Mouse (Mus musculus): ENCODE results near the gene Plagl1.
A peak's percentile ranks its signal among the peaks of the same experiment; 100 is the strongest.

Plagl1 gene

DNA sequence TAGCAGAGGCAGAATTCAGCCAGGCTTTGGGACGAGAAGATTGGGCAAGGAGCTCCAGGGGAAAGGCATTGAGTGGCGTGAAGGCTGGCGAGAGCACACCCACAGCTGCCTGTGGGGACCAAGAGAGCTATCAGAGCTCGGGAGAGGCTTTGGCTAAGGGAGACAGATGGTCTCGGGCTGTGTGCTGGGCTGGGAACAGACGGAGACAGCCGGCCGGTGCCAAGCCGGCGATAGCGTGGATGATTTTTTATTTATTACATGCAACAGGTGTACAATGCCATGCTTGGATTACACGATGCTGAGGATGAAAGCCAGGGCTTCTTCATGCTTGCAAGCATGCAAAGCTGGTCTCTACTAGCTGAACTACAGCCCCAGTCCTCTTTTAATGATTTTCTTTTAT, 22.2 kb downstream of the Plagl1 start:
- DNase-seq (ENCODE audit: low read depth, low spot score) = no peak

DNA sequence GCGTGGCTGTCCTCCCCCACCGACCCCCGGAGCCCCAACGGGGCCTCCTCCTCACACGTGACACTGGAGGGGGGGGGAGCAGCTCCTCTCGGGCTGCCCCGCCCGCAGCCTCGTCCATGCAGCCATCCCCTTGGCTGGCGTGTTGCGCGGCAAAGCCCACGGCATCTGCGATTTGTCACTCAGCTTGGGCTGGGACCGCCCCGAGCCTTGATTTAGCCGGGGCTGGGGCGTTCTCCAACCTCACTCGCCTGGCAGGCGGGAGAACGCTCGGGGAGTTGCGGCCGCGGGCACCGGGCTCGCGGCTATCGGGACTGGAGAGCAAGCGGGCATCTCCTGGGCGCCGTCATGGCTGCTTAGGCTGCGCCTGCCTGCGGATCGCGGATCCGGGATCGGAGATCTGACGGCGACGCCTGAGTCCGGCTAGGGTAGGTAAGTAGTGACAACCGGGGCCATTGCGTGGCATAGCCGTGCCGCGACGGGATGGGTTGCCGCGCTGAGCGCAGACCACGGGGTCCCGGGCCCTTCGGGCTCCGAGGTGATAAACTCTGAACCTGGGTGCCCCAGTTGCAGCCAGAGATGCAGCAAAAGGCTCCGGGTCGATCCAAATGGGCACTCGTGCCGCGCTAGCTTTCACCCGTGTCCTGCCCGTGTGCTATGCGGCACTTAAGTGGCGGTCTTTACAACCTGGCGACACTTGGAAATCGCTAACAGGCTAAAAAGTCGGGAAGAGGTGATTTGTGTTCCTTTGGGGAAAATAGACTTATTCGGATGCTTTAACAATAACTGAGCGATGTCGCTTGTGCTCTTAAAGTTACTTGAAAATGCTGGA, 30.5 kb downstream of the Plagl1 start:
- peak; percentile 80 for DNase-seq (ENCODE audit: low read depth, low spot score)

GRCm38 (mm10) chr10:13092996-13093395, 32.7 kb downstream of the Plagl1 start:
- no peak for DNase-seq (ENCODE audit: low read depth, low spot score)

DNA sequence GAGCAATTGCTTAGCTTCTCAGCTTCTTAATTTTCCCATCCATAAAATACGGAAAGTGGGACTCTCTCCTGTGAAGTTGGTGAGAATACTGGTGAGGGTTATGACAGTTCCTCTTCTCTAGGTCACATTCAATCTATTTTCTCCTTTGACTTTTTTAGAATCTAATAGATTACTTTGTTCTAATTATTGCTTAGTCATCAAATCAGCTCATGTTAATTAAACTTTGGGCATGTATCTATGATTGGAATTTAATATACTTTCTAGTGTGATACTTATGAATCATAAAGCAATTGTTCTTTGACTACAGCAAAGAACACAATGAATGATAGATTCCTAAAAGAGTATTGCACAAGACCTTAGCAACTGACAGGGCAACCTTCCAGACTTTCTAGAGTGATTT, 38.6 kb downstream of the Plagl1 start:
- no peak for DNase-seq (ENCODE audit: low read depth, low spot score)

GRCm38 (mm10) chr10:13100061-13100648, 39.9 kb downstream of the Plagl1 start:
- no peak for DNase-seq (ENCODE audit: low read depth, low spot score)

DNA sequence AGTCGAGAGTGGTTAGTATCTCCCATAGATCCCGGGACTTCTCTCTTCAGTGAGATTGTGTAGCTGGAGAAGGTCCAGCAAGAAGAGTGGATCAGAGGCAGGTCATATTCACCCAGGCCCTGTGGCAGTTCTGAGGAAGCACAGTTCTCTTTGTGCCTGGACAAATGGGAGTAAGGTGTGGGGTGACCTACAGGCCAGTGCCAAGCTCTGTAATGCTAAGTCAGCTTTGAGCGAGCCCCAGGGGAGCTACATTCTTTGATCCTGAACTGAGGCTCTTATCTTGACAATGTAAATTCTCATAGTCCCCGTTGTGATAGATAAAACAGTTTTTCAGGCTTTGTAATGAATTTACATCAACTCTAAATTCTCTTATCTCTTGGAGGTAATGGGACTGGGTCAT, 42.1 kb downstream of the Plagl1 start:
- DNase-seq (ENCODE audit: low read depth, low spot score) = no peak

- no peak for DNase-seq (ENCODE audit: low read depth, low spot score)
Measured at GRCm38 (mm10) chr10:13103838-13104237, 43.5 kb downstream of the Plagl1 start.

- no peak for DNase-seq (ENCODE audit: low read depth, low spot score)
Measured at GRCm38 (mm10) chr10:13106909-13107624, 46.8 kb downstream of the Plagl1 start.

DNA sequence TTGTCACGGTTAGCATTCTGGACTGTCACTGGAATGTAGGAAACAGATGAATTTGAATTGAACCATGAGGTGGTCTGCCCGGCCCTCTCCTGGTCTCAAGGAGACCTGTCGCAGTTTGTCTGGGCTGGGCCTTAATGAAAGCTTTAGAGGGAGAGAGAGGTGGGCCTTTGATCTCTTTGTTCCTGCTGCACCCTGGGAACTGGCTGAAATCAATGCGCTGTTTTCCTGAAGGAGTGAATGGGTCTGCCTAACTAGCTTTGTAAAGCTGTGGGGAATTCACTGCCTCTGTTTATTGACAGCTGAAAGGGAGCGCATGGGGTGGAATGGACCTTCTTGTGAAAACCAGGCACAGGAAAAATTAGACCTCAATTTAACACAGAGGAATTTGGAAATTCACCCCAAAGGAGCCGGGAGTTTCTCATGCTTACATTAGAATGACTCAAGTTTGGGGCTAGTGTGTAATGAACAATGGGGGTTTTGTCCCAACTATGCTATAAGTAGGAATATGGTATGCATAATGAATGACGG, 47.8 kb downstream of the Plagl1 start:
- DNase-seq (ENCODE audit: low read depth, low spot score) = no peak

- no peak for DNase-seq (ENCODE audit: low read depth, low spot score)
Measured at GRCm38 (mm10) chr10:13108847-13109246, 48.5 kb downstream of the Plagl1 start.

DNA sequence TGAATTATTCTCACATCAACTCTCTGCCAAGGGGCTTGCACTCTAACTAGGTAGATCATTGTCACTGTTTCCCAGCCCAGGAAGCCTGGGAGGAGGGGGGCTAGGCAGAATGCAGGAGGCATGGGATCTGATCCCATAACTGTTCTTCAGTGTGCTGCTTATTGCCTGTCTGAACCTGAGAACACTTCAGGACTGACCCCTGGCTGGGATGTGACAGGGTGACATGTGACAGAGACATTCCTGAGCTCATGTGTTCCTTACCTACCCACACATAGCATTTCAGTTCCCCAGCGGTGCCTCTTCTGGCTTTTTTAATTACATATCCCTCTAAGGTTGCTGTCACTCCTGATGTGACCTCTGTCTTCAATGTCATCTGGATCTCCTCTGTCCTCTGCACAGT, 49.5 kb downstream of the Plagl1 start:
- no peak for DNase-seq (ENCODE audit: low read depth, low spot score)

DNA sequence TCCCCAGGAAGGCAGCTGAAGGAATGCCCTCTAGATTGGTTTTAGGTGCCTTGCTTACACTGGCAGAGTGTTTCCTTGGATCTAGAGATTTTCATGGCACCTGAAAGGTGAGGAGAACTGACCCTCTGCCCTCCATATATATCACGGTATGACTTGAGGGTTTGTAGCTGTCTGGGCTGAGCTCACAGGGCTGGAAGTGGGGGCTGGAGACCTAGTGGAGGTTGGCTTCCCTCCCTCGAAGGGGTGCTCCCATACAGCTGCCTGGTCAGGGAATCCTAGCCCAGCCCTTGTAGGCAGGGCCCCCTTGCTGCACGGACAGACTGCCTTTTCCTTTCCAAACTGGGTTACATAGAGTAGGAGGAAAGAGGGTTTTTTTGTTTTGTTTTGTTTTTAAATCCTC, 52.5 kb downstream of the Plagl1 start:
- no peak for DNase-seq (ENCODE audit: low read depth, low spot score)

DNA sequence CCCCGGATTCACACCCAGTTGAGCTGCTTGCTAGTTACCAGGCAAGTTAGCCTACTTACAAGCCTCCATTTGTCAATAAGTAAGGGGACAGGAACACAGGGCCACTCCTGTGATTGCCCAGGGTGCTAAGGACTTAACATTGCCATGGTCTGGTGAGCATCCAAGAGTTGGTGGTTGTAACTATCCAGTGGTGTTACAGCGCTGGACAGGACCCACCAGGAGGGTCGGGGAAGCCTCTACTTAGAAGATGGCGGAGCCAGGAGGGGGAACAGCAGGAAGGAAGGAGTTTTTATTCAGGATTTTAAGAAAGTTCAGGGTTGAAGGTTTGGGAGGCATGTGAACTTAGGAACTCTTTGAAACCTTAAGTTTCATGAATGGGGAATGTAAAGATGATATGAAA, 53.3 kb downstream of the Plagl1 start:
- DNase-seq (ENCODE audit: low read depth, low spot score) = no peak

DNA sequence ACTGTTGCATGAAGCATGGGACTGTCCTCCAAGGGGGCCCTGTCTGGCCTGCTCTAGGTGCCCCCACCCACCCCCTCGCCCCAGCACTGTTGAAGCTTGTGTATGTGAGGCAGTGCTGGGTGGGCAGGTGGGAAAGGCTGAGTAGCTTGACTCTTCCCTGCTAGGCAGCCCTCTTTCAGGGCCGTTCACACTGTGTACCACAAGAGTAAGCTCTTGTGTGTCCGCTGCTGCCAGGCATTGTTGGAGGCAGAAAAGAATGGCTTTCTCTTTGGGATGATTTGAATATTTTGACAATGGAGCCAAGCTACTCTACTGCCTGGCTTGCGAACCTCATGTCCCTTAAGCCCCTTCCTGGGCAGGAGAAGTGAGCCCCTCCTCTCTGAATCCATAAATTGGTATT, 54.7 kb downstream of the Plagl1 start:
- DNase-seq (ENCODE audit: low read depth, low spot score) = no peak

DNA sequence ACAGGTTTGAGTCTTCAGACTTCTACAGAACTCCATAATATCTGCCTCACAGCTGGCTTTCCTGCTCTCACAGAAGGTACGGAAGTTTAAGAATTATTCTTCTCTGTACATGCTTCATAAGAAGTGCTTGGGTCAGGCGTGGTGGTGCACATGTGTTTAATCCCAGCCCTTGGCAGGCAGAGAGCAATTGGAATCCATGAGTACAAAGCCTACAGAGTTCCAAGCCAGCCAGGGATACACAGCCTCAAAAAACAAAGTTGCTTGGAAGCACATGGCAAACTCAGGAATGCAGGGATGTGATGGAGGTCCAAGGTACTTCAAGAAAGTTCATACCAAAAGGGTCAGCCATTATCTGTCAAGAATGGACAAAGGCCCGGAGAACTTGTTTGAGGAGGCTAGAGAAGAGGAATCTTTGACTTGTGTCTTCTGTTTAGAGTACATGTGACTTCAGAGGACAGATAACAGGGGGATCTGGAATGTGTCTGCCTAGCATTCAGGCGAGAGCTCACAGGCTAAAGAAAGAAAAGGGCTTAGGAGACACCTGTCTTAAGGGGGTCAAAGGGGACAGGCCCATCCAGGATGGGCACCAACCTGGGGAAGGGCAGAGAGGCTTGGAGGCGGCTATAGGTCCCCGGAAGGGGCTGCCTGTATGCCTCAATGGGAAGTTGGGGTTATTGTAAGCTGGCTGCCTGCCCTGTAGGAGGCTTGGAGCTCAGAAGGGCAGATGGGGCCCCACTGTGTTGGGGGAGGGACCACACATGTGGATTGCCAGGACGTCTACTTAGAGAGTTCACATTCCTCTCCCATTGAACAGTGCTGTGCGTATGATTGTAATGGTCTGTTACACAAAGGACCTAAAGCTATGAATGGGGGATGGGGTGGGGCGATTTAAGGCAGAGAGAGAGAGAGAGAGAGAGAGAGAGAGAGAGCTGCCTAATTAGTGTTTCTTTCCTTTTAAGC, 56.7 kb downstream of the Plagl1 start:
- no peak for DNase-seq (ENCODE audit: low read depth, low spot score)

DNA sequence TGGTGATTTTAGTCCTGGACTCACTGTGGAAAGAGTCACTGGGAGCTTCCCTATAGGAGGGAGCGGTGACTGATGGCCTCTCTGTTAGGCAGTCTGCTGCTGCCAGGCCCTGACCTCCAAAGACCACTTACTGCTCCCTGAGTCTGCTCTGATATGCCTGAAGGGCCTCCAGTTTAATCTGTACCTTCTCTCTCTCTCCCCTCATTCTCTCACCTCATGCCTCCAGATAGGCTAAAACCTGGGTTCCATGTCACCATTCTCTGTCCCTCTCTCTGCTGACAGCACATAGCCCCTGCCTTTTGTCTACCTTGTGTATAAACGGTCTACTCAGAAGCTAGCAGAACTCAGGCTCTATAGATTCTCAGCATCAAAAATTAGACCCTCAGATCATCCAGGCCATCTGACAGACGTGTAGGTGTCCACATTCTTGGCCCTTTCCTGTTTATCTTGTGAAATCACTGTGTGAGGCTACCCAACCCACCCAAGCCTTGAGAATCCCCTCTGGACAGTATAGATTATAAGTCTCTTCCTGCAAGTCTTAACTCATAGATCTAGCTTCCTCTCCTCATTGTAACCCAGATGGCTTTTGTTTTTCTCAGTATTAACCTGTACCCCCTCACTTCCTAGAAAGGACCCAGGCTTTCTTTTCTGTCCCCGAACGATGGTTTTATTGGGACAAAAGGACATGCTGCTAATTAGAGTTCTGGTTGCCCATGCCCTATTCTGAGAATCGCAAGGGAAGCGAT, 57.9 kb downstream of the Plagl1 start:
- no peak for DNase-seq (ENCODE audit: low read depth, low spot score)

- no peak for DNase-seq (ENCODE audit: low read depth, low spot score)
Measured at GRCm38 (mm10) chr10:13118770-13119102, 58.4 kb downstream of the Plagl1 start.

- no peak for DNase-seq (ENCODE audit: low read depth, low spot score)
Measured at GRCm38 (mm10) chr10:13119300-13119699, 59.0 kb downstream of the Plagl1 start.

GRCm38 (mm10) chr10:13125811-13126210, 65.5 kb downstream of the Plagl1 start:
- no peak for DNase-seq (ENCODE audit: low read depth, low spot score)

- DNase-seq (ENCODE audit: low read depth, low spot score) = peak; percentile 59
Measured at GRCm38 (mm10) chr10:13127335-13127734, 67.0 kb downstream of the Plagl1 start.

GRCm38 (mm10) chr10:13127946-13128345, 67.6 kb downstream of the Plagl1 start:
- no peak for DNase-seq (ENCODE audit: low read depth, low spot score)

All from CD4-positive, CD25-positive, alpha-beta regulatory T cell, adult 2 months (primary cell).